Mouse (Mus musculus) layer of hippocampus, adult 18-20 months (tissue): Measurements from ENCODE around the gene Chaf1a. TPM values are rescaled to one million over a fixed set of nuclear protein-coding genes. Genes with fewer than 3 reads are reported as not detected.
"Not testable (repeated sequence)": the region's sequence is repeated elsewhere in the genome, so short reads cannot be mapped to it uniquely, and the experiment has no call there.

ENCODE experiments used
- DNase-seq, 2 experiments: peaks; one replicate each; pipeline ENCODE4 v3.0.0; 2022; ENCODE audit warnings: low spot score in 2 of 2
- total RNA-seq, 2 experiments: library from RNA; stranded (reverse); gene quantifications; 2 replicates each; pipeline ENCODE4 v1.2.3; 2021

Chaf1a gene
- total RNA-seq, 2 experiments from 2014 or later: 2.0 to 3.0 TPM

- DNase-seq: peak; percentile 99
Observed at GRCm38 (mm10) chr17:56036176-56036900, 3.9 kb upstream of the Chaf1a start, which contains the start of gene Sh3gl1. Gene Sh3gl1 (minus strand): TSS chr17:56036635.

DNA sequence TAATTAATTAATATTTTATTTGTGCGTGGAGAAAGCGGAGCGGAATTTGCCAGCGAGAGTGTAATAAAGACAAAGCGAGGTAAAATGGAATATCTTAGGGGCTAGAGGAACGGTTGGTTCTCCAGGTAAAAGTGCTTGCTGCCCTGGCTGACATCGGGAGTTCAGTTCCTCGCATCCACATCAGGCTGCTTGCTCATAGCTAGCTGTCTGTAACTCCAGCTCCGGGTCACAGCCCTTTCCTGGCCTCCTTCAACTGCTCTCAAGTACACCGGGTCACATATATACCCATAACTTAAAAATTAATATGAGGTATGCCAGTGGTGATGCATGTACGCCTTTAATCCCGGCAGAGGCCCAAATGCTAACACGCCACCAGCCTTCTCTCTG is 3.3 kb upstream of the Chaf1a start:
- DNase-seq: no peak

GRCm38 (mm10) chr17:56038583-56039261 is 1.5 kb upstream of the Chaf1a start:
- DNase-seq: no peak

GRCm38 (mm10) chr17:56039345-56039744 is 894 bp upstream of the Chaf1a start:
- DNase-seq: no peak

DNA sequence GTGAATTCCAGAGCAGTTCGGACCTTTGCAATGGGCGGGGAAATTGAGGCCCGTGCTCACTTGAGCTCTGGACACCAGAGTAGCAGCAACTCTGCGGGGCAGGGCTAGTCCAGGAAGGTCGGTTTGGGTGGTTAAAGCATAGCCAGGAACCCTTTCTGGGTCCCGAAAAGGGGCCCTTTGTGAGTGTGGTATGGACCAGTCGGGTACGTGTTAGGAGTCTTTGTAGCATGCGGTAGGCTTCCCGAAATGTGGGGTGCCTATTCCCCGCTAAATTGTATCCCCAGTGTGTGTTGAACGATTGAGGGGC is 571 bp downstream of the Chaf1a start:
- no peak for DNase-seq

DNA sequence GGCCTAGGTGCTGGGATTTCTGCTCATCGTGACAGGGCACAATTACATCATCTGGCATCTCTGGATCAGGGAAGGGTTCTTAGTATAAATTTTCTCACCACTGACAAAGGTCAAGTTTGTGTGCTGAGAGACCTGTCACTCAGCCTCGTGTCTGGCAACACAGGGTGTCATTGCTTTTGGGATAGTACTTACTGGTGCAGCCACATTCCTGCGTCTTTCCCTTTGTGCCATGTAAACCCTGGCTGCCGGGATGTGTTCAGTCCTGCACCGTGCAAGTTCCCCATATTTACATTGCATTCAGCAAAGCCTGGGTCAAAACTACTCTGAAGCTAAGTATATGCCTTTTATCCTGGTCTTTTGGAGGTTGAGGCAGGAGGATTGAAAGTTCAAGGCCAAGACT is 11.1 kb downstream of the Chaf1a start:
- no peak for DNase-seq

- DNase-seq: no peak
Observed at GRCm38 (mm10) chr17:56054938-56055337, 14.7 kb downstream of the Chaf1a start.

DNA sequence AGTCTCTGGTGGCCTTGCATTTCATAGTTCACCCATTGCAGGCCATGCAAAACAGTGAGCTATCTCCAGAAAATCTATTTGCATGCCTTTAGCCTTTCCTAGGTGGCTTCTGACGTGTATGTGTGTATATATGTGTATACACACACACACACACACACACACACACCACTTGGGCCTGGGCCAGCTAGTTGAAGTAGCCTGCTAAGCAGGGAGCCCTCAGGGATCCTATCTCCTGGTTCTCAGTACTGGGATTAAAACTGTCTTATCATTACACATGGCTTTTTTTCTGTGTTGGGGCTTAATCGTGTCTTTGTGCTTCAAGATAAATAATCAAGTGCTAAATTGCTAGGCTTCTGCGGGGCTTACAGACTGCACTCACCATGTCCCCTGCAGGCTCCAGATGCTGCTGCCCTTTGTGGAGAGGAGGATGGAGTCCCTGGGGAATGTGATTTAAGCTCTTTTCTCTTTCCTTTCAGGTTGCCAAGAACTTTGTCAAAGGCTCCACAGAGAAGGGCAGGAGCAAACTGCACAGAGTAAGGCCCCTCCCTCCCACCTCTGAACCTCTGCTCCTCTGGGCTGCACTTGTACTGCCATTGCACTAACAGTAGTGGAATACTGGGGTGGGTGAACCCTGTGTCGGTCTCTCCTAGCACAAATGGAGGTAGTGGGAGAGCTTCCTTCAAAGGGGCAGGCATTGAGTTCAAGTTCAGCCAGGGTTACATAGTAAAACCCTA is 15.9 kb downstream of the Chaf1a start:
- DNase-seq: no peak

DNA sequence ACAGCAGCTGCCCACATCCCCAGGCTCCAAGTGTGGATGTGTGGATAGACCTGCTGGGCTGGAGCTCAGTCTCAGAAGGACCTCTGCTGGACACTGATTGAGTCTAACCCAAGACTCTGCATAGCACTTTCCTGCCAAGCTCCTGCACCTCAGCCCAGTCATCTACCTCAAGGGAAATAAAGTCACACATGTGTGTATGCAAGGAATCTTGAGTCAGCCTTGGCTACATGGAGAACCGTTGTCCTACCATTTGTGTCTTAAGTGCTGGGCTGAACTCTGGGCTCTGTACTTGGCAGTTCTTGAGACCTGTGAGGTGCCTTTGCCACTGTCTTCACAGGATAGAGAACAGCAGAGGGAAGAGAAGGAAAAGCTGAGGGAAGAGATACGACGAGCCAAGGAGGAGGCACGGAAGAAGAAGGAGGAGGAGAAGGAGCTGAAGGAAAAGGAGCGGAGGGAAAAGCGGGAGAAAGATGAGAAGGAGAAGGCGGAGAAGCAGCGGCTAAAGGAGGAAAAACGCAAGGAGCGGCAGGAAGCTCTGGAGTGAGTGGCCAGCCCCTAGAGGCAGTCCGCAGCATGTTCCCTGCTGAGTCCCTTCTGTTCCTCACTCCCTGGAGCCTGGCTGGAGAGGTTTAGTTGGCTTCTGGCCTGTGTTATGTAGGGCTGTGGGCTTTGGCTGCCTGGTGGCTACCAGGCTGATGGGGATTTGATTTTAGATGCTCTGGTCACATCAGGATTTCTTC is 17.3 kb downstream of the Chaf1a start:
- no peak for DNase-seq

- no peak for DNase-seq
Observed at GRCm38 (mm10) chr17:56062081-56062480, 21.8 kb downstream of the Chaf1a start.

GRCm38 (mm10) chr17:56065715-56066114 is 25.5 kb downstream of the Chaf1a start:
- DNase-seq: not testable (repeated sequence)

- no peak for DNase-seq
Observed at GRCm38 (mm10) chr17:56066451-56066850, 26.2 kb downstream of the Chaf1a start.

DNA sequence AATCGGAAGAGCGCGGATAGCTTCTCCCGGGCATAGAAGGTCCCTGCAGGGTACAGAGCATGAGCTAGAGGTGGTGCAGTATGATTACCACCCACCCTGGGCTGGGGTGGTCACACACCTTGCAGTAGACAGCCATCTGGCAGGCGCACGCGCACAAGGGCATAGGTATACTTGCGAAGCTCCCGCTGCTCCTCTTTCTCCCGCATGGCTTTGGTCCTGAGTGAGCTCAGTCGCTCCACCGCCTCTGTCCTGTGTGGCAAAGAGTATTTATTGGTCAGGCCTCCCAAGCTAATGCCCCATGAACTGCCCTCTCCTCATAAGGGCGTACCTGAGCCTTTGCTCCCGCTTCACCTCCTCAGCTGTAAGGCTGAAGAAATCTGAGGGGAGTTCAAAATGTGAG is 28.8 kb downstream of the Chaf1a start:
- no peak for DNase-seq

- no peak for DNase-seq
Observed at GRCm38 (mm10) chr17:56071126-56071525, 30.9 kb downstream of the Chaf1a start.

DNA sequence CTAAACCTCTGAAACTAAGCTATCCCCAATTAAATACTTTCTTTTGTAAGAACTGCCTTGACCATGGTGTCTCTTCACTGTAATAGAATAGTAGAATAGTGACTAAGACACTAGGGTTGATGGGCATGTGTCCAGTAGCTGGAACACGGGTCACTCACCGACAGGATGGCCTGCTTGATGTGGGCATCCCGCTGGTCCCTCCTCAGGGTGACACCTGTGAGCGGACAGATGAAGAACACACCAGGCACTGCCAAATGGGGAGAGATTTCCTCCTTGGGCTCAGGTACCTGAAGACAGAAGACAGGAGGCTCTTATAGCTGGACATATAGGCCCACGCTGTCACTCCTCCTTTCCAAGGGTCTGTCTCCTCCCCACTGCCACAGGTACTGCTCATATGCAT is 32.0 kb downstream of the Chaf1a start:
- DNase-seq: no peak

DNA sequence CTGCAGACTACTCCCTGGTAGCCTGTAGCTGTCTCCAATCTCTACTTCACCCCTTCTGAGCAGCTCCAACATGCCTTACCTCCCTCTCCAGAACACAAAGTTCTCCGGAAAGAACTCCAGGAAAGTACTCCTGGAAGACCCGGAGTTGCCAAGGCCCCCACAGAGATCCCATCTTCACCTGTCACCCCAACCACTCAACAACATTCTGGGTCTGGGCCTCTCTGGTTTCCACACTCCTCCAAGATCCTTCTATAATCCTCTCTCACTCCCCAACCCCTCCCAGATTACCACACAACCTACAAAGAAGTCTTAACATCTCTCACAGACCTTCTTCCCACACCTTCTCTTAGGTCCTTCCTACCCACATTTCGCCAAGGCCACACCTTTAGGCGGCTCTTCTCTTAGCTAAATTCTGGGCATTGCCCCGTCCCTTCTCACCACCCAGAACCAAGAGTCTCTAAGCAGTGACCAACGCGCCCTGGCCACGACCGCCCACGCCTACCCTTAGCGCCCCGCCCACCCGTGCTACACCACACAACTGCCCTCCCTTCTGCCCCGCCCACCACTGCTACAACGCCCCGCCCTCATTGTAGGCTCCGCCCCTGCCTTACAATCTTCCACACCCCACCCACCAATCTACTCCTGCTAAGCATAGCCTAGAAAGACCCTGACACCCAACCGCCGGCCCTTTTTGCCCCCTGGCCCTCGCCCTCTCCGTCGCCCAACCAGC is 34.0 kb downstream of the Chaf1a start:
- DNase-seq: peak; percentile 48 to 67

- peak; percentile 95 to 98 for DNase-seq
Observed at GRCm38 (mm10) chr17:56074827-56075208, 34.6 kb downstream of the Chaf1a start, which contains the start of gene Ubxn6. Gene Ubxn6 (minus strand): TSS chr17:56075028.

DNA sequence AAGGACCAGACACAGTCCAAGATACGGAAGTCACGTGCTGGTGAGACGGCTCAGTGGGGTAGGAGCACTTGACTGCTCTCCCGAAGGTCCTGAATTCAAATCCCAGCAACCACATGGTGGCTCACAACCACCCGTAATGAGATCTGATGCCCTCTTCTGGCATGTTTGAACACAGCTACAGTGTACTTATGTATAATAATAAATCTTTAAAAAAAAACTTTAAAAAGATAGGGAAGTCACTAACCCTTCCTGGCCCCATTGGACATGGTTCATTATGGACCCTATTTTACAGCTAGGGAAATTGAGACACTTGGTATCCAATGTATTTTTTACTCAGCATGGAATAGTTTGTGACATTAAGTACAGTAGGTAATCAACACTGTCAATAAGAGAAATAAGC is 37.3 kb downstream of the Chaf1a start:
- no peak for DNase-seq

- DNase-seq: not testable (repeated sequence)
Observed at GRCm38 (mm10) chr17:56078361-56078760, 38.1 kb downstream of the Chaf1a start.

- peak; percentile 100 for DNase-seq
Observed at GRCm38 (mm10) chr17:56078880-56079795, 38.9 kb downstream of the Chaf1a start, which contains the start of gene Hdgfl2. Gene Hdgfl2 (plus strand): TSS chr17:56079634.
